Mouse (Mus musculus) brown adipose tissue, adult 24 weeks (tissue): ENCODE data around the gene Il1a. TPM values are rescaled to one million over a fixed set of nuclear protein-coding genes. Genes with fewer than 3 reads are reported as not detected.

ENCODE experiments used
- H3K27ac ChIP-seq: fragments of 200-500 bp; replicated peaks from 2 replicates; pipeline ENCODE4 v1.5.1; 2012; ENCODE audit warnings: low read depth, mild to moderate bottlenecking, low read length
- H3K4me1 ChIP-seq: fragments of 200-500 bp; 2 replicates; pipeline ENCODE4 v1.6.1; 2012; ENCODE audit warnings: low read length, mixed read lengths; ENCODE audit not compliant: control insufficient read depth, insufficient read depth, insufficient read length
- H3K4me3 ChIP-seq: fragments of 200-500 bp; 2 replicates; pipeline ENCODE4 v1.5.1; 2012; ENCODE audit warnings: low read depth, mild to moderate bottlenecking, low read length, moderate library complexity; ENCODE audit not compliant: insufficient read depth
- polyA plus RNA-seq: library from polyadenylated mRNA; stranded (reverse); fragments of >200 nt; gene quantifications from 2 replicates; pipeline ENCODE4 v1.2.4, GENCODE M21; 2012; ENCODE audit not compliant: missing spikeins, insufficient read depth, insufficient read length

Il1a gene
- not detected in 2 replicates for polyA plus RNA-seq

DNA sequence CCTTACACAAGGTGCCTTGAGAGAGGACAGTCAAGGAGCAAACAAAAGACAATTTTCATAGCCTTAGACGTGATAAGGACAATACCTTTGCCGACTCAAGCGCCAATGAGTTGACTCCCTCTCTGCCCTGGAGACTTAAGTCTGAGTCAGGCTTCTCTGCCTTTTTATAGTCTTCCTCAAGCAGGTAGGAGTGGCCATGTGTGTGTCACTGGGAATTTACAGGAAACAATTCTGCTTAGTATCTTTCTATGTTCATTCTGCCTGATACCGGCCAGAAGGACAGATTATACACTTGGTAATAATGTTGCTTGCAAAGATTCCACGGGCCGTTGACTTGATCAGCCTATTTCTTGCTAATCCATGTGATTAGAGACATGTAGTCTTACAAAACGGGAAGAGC is at the start of gene Il1a:
Gene Il1a (minus strand): TSS at position 137 of the 400 bp plus-strand sequence.
- Histone ChIP-seq H3K4me1 (no peaks in the 10 kb centered on the region), H3K27ac (no peak within 1 kb of the TSS), H3K4me3 (no peak within 1 kb of the TSS)

DNA sequence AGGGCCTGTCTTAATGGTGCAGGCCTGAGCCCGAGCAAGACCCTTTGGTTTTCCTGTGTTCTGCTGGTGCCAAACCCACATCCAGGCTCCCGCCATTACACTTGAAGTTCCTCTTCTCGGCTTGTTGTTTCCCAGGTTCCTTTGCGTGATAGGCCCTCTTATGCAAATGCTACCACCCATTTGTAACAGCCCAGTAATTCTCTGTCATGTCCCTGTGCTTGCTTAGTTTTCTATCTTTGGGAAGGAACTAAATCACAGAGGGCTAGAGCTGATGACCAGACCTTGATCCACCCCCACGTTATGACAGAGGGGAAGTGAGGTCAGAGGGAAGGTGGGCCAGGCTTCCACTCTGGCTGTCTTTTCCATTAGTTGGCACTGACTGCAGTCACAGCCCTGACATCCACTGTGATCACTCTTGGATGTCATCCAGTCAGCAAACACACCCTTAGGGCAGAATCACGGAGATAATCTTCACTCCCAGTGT is 28.4 kb upstream of the Il1a start:
- Histone ChIP-seq H3K27ac (no peak overlapping the region), H3K4me1 (no peaks in the 10 kb centered on the region), H3K4me3 (no peak overlapping the region)

DNA sequence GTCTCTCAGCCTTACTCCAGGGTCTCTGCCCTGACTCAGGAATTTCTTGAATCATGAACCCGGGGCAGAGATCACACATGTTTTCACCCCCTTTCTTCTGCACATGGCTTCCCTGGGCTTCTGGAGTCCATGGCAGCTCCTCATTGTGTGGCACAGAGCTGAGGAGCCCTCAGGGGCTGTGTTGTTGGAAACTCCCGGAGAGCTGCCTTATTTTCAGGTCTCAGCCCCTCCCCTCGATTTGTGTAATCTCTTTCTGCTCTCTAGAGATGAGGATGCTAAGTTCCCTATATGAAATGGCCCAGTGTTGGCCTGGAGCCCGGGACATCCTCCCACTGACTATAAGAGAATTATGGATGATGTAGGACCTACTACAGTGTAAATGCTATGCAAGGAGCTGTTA is 23.7 kb upstream of the Il1a start:
- Histone ChIP-seq H3K4me3 (no peak overlapping the region), H3K27ac (no peak overlapping the region), H3K4me1 (no peaks in the 10 kb centered on the region; the same call in 1 of the 2 replicates)

DNA sequence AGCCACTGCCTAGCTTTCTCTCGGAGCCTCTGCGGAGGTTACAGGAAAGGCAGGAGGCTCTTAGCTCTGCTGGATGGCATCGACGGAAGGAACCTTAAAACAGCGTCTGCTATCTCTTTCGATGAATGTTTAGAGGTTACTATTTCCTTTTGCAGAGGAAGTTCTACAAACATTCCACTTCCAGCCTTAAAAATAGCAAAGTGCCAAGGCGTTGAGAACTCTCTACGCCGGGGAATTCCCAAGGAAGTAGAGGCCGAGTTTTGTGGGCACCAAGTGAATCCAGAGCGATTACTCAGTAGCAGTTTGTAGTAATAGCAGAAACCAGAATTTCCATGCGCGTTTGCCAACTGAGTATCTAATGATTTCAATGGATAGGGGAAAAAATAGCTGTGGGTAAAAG is 20.8 kb upstream of the Il1a start:
- Histone ChIP-seq H3K4me1 (no peaks in the 10 kb centered on the region; the same call in 1 of the 2 replicates), H3K4me3 (no peak overlapping the region), H3K27ac (no peak overlapping the region)

DNA sequence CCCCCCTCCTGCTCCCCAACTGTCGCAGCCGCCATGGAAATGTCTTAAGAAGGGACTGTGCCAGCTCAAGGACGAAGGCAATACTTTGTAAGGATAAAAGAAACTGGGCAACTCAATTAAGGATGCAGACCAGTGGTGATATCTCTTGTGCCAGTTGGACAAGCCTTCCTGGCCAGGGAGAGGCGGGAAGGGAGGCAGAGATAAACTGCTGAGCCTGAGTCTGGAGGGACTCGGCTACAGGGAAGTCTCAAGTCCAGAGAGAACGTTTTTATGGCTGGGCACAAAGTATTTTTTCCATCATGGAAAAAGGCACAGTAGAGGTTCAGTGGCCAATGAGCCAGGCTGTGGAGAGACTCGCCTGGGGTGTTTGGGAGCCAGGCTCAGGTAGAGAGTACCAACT is 20.3 kb upstream of the Il1a start:
- no peak overlapping the region for H3K4me3 ChIP-seq
- H3K27ac ChIP-seq: no peak overlapping the region
- H3K4me1 ChIP-seq: no peaks in the 10 kb centered on the region; the same call in 1 of the 2 replicates

DNA sequence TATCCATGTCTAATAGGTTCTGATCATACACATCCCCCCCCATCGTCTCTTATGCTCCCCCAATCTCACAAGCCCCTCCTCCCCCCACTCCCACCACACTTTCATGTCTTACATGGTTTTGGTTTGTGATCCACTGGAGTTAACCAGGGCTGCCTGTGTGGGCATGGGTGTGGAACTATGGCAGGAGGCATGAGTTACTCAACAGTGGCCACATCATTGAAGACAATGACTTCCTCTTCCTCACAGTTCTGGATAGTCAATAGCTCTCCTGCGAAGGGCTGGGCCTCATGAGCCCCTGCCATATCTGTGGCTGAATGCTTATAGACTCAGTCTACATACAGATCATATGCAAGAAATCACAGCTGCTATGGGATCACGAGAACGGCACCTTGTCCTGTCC is 18.5 kb upstream of the Il1a start:
- no peak overlapping the region for H3K27ac ChIP-seq
- H3K4me3 ChIP-seq: no peak overlapping the region
- H3K4me1 ChIP-seq: no peaks in the 10 kb centered on the region; the same call in 1 of the 2 replicates

DNA sequence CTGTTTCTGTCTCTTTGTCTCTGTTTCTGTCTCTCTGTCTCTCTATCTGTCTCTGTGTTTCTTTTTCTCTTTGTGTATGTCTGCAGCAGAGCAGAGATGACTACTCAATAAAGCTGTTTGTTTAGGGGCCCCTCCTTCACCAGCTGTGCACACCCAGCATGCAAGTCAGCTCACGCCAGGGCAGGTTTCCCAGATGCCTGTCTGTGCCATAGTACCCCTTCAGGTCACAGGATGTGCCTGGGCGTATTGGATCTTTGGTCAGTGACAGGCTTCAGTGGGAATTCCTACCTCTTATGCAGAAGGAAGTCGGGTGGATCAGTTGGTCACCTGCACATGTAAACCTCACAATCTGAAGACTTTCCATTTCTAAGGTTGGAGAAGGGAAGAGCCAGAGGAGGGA is 14.4 kb upstream of the Il1a start:
- no peak overlapping the region for H3K4me3 ChIP-seq
- H3K27ac ChIP-seq: no peak overlapping the region
- H3K4me1 ChIP-seq: no peaks in the 10 kb centered on the region

DNA sequence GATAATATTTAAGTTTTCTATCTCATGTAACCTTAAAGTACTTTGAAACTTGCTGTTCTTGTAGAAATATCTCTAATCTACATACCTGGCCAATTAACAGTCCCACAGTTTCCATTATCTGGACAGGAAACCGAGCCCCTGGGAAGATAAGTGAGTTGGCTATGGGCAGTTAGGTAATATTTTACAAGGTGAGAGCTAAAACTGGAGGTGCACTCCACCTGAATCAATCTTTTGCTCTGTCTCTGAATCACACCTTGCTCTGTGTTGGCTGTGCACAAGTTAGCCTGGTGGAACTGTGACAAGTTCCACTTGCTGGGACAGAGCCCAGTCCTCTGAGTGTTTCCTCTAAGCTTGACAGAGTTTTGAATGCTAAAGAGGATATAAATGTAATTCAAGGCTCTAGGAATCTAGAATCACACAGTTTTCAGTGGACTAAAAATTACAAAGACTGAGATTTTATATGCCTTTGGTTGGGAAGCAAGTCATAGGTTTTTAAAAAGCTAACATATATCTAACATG is 12.4 kb upstream of the Il1a start:
- no peak overlapping the region for H3K27ac ChIP-seq
- H3K4me3 ChIP-seq: no peak overlapping the region
- no peaks in the 10 kb centered on the region for H3K4me1 ChIP-seq

DNA sequence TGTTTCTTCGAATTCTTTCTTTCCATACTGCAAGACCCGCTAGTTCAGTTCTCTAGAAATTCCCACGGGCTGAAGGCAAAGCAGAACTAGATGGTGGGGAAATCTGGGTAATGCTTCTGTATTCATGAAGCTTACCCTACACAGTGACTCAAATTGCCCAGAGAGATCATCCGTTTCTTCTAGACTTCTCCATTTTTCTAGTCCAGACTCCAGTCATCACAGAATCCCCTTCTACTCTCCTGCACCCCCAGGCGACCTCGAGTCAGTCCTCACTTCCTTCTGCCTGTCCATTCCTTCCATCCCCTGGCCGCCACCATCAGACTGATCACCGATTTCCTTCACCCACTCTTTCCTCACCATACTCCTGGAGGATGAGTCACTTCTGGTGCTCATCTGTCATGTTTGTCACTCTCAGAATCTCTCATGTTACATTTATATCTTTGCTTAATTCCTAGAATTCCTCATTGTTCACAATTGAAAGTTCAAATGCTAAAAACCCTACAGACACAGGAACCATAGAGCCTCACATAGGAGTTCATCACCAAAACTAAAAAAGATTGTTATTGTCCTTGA is 10.3 kb upstream of the Il1a start:
- no peak overlapping the region for H3K27ac ChIP-seq
- no peaks in the 10 kb centered on the region for H3K4me1 ChIP-seq
- no peak overlapping the region for H3K4me3 ChIP-seq

DNA sequence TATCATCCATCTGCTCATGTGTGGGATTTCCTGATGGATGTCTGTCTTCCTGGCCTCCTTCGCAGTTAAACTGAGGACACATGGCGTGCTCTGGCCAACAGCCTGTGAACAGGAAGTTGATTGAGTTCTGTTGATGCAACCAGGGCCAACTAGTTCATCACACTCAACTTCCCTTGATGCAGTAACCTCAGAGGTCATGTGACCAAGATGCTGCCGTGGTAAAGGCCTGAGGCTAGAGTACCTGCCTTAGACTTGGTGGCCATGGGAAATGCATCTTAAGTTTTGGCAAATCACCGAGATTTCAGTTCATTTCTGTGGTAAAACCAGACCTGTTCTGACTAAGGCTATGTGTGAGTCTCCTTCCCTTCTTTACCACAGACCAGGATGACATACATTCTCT is 6.1 kb upstream of the Il1a start:
- H3K4me3 ChIP-seq: no peak overlapping the region
- no peaks in the 10 kb centered on the region for H3K4me1 ChIP-seq
- no peak overlapping the region for H3K27ac ChIP-seq

DNA sequence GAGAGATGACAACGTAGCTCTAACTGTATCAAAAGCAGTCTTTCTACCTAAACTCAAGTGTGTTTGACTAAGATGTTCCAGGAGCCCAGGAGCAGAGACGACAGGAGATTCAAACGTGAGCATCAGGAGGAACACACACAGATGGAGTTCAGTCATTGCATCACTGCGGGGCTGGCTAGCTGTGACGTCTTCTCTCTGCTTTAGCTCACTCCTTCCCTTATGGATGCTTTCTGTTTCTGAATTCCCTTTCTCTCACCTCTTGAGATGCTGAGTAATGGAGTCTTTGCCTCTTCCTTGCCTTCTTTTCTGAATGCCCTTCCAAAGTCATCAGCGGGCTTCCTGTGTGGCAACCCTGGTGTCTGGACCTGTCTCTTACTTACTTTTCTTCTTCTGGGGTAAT is 5.1 kb upstream of the Il1a start:
- Histone ChIP-seq H3K4me1 (no peaks in the 10 kb centered on the region), H3K4me3 (no peak overlapping the region), H3K27ac (no peak overlapping the region)

DNA sequence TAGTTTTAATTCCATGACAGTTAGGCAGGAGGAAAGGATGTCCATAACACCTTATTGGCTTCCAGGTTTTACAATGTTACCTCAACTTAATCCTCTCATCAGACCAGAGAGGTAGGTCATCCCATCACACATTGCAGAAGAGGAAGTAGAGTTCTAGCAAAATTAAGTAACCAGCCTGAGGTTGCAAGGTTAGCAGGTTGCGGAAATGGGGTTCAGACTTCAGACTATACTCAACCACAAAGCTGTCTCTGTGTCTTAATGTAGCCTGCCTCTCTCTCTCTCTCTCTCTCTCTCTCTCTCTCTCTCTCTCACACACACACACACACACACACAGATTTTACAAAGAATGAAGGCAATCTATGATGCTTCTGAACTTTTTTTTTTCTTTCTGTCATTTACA is 4.2 kb upstream of the Il1a start:
- no peak overlapping the region for H3K27ac ChIP-seq
- H3K4me3 ChIP-seq: no peak overlapping the region
- no peaks in the 10 kb centered on the region for H3K4me1 ChIP-seq

DNA sequence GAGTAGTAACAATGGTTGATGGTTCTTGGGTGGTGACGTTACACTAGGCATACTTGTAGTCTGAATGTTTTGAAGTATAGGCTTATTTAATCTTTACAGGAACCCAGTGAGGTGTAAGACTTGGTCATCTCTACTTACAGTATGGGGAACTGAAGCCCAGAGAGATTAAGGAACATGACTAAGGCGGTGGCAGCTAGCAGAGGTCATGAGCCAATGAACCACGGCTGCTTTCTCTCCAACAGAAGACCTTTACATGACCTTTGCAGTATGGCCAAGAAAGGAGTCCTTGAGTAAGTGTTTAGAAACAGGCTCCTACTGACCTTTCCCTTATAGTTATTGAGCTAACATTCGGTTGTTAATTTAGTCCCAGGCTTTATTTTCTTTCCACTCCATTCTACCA is 3.8 kb downstream of the Il1a start:
- Histone ChIP-seq H3K4me1 (no peaks in the 10 kb centered on the region), H3K27ac (no peak overlapping the region), H3K4me3 (no peak overlapping the region)

DNA sequence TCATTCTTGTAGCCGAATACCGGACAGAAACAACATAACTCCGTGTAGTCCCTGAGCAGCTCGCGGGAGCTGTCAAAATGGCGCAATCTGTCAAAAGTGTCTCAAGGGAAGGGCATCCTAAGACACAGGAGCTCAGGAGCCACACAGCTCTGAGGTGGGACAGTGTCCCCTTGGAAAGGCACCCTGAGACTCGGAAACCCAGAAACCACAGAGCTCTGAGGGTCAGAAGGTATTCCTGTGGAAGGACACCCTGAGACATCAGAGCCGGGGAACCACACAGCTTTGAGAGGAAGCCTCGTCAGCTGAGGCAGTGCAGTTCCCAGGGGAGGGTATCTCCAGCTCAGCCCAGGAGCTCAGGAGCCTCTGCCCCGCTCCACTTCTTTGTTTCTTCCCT is 12.2 kb downstream of the Il1a start:
- peak overlapping the region; percentile 63 for H3K4me3 ChIP-seq
- no peaks in the 10 kb centered on the region for H3K4me1 ChIP-seq
- peak overlapping the region; percentile 79 for H3K27ac ChIP-seq

DNA sequence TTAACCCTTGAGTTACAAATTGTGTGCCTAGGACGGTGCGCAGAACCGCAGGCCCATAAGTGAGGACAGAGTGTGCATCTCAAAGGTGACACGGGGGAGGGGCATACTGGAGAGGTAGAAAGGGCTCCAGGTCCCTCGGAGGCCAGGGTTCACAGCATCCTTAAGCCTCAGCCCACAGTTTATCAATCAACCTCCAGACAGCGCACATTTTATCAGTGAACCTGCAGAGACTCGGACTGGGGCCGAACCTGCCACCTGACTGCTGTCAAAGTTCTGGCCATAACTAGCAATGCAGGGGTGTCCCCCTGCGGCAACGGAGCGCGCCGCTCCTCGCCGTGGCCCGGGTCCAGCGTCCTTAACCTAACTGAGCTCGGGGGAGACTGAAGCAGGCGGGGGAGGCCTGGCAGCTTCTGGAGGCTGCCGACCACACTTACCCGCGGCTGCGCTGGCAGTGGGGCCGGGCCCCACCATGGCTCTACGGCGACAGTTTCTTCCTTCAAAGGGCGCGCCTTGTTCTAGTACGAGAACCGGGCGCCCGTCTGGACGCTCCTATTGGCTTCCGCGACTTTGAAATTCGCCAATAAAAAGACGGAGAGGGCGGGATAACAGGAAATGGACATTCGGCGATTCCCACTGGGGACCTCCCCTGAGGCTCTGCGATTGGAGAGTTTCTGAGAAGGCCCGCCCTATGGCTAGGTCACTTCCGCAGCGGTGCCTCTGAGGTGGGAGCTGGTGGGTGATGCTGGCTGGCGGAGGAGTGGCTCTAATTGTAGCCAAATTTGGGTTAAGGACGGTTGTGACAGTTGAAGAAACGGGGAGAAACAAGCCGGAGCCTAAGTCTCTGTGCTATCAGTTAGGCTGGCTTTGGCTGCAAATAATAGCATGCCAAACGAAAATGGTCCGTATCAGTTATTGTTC is 12.8 kb downstream of the Il1a start, which contains the start of gene Ckap2l:
Gene Ckap2l (minus strand): TSS at position 542 of the 918 bp plus-strand sequence.
- H3K4me3 ChIP-seq: peak within 1 kb of the TSS; percentile 68

More for the DNA sequence above, 12.8 kb downstream of the Il1a start, which contains the start of gene Ckap2l:
- Histone ChIP-seq H3K27ac (peak within 1 kb of the TSS; percentile 79), H3K4me1 (no peaks in the 10 kb centered on the region)
